In the genomic region with DNA sequence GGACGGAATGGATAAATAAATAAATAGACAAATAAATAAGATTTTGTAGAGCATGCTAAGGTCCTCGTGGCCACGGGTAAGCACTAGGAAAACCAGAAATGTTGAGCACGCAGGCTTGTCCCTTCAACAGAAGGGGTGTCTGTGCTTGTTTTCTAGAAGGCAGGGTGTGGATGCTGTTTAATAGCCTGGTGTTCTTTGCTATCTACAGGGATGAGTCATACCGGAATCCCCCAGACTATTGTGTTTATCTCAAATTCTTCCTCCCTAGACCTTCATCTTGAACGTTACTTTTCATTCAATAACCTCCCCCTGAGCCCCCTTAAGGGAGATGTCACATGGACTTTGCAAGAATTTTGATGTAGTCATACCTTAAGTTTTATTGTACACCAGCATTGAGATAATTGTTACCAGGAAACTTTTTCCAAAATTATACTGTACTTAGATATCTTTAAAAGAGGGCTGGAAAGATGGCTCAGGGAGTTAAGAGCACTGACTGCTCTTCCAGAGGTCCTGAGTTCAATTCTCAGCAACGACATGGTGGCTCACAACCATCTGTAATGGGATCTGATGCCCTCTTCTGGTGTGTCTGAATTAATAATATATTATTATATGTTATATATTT, we compare ENCODE assay signal across 20 mouse cellular contexts. TPM values are rescaled to one million over a fixed set of nuclear protein-coding genes. Genes with fewer than 3 reads are reported as not detected.
DNase-seq lines count a peak whose midpoint lies in the region; TF ChIP-seq lines count a peak whose summit lies in the region.
"Had no signal": no experiment of that assay in that cellular context is flagged by ENCODE, and none has a peak within 500 bp of the region (broad histone marks: within the 10 kb centered on the region; RNA-seq: fewer than 3 reads in every experiment).

No protein-coding gene starts in this region.

- peaks cover 7% of the 10 kb centered on the region for H3K27me3 ChIP-seq in CH12.LX (replicated peaks)
- H3K27me3 ChIP-seq: embryonic facial prominence, embryonic 12.5 days; forebrain, embryonic 13.5 days; forebrain, embryonic 15.5 days had no signal

- TF ChIP-seq POLR2A in CH12.LX (IDR thresholded peaks at IDR 0.05; ENCODE audit: low read depth, low read length): no peak

- H3K9me3 ChIP-seq in CH12.LX (replicated peaks; ENCODE audit: low read length): no peaks in the 10 kb centered on the region
- H3K9me3 ChIP-seq: embryonic facial prominence, embryonic 10.5 days; embryonic facial prominence, embryonic 12.5 days; forebrain, embryonic 13.5 days; forebrain, embryonic 15.5 days had no signal

- H3K27ac ChIP-seq in CH12.LX (ENCODE audit: insufficient read depth, low read depth): no peak overlapping the region
- H3K27ac ChIP-seq: embryonic facial prominence, embryonic 10.5 days; embryonic facial prominence, embryonic 12.5 days; forebrain, embryonic 13.5 days; forebrain, embryonic 15.5 days had no signal

- no peak overlapping the region for H3K4me3 ChIP-seq in CH12.LX (replicated peaks in 1 of 3; ENCODE audit: low read depth in 2 of 3, low read length in 2 of 3, poor library complexity in 1 of 3)
- H3K4me3 ChIP-seq: embryonic facial prominence, embryonic 10.5 days; embryonic facial prominence, embryonic 12.5 days; forebrain, embryonic 13.5 days; forebrain, embryonic 15.5 days had no signal

- H3K36me3 ChIP-seq in CH12.LX (replicated peaks in 1 of 2; ENCODE audit: control insufficient read depth in 1 of 2, insufficient read depth in 1 of 2, low read length in 1 of 2): no peaks in the 10 kb centered on the region
- H3K36me3 ChIP-seq: embryonic facial prominence, embryonic 10.5 days; embryonic facial prominence, embryonic 12.5 days; forebrain, embryonic 15.5 days had no signal

- peaks cover 4 to 16% of the 10 kb centered on the region in 2 experiments; a peak in 2 of 4 replicates for H3K4me1 ChIP-seq in CH12.LX (ENCODE audit: control insufficient read depth in 1 of 2, insufficient read depth in 2 of 2)
- H3K4me1 ChIP-seq: embryonic facial prominence, embryonic 12.5 days had no signal

- TF ChIP-seq EP300 in CH12.LX (IDR thresholded peaks at IDR 0.05; ENCODE audit: low read length): peak; percentile 43; the same call in 1 of the 2 replicates

- no peaks in the 10 kb centered on the region for H3K79me2 ChIP-seq in CH12.LX (replicated peaks; ENCODE audit: control insufficient read depth, extremely low read depth, insufficient read depth, poor library complexity, severe bottlenecking)

- no peak for TF ChIP-seq RAD21 in CH12.LX (IDR thresholded peaks at IDR 0.05; ENCODE audit: low read depth, low read length)

- H3K9ac ChIP-seq in CH12.LX (ENCODE audit: insufficient read depth, low read depth): no peak overlapping the region
- H3K9ac ChIP-seq: embryonic facial prominence, embryonic 12.5 days; forebrain, embryonic 13.5 days; forebrain, embryonic 15.5 days; forebrain, postnatal 0 days had no signal

- in situ Hi-C loops in CH12.LX (cut with MboI; ENCODE audit: low pct_ligation_motif_present, low pct_unique_long_range_greater_than_20kb, low sequenced_read_pairs): no loop called here

- H3K4me2 ChIP-seq in CH12.LX (ENCODE audit: insufficient read depth, low read depth, poor library complexity, severe bottlenecking): no peak overlapping the region
- H3K4me2 ChIP-seq: embryonic facial prominence, embryonic 12.5 days; forebrain, embryonic 13.5 days; forebrain, embryonic 15.5 days had no signal

- dilution Hi-C loops in CH12.LX (cut with MboI; ENCODE audit: extremely low pct_ligation_motif_present, extremely low pct_unique_long_range_greater_than_20kb, low sequenced_read_pairs): no loop called here

- no peak for TF ChIP-seq CTCF in CH12.LX (conservative IDR thresholded peaks at IDR 0.05 in 1 of 2, IDR thresholded peaks at IDR 0.05 in 1 of 2; ENCODE audit: low read depth in 2 of 2, low read length in 2 of 2)

- DNase-seq in 416B (ENCODE audit: low read depth): peak; percentile 42
- no peak for DNase-seq in CH12.LX (ENCODE audit: extremely low read depth)
- peak; percentile 15 for DNase-seq in NIH3T3 (ENCODE audit: low read depth)
- DNase-seq in left cerebral cortex, adult 9 months (ENCODE audit: low spot score in 2 of 2): no peak
- DNase-seq in urinary bladder, postnatal 4 days (ENCODE audit: low spot score in 2 of 2): no peak
- DNase-seq in heart, adult 9 months (ENCODE audit: low spot score in 2 of 2): no peak
- no peak for DNase-seq in cerebellum, adult 11-12 months
- DNase-seq: adrenal gland, adult 2 months; adrenal gland, postnatal 10 days; adrenal gland, postnatal 25 days; cerebellum, adult 11 months; cerebellum, adult 2 months; cerebellum, adult 9-10 months; cerebellum, postnatal 25 days; forebrain, postnatal 0 days had no signal

TF ChIP-seq in CH12.LX, 34 proteins besides CTCF, POLR2A, EP300 and RAD21:
- TF ChIP-seq MAZ (IDR thresholded peaks at IDR 0.05; ENCODE audit: low read depth, low read length) (no peak), JUND (conservative IDR thresholded peaks at IDR 0.05; ENCODE audit: low read depth, low read length) (peak; percentile 54; the same call in 1 of the 2 replicates), IRF4 (IDR thresholded peaks at IDR 0.05; ENCODE audit: low read depth, low read length) (peak; percentile 46; the same call in 1 of the 2 replicates)

RNA-seq across cellular contexts. Expression of a gene that starts 10.4 kb away (rescaled TPM):
- total RNA-seq in CH12.LX (2012; rRNA removed) (0.42 TPM in 1 of 2 replicates, not detected in the other), CH12.LX (2014; rRNA removed) (0.46 and 0.63 TPM in 2 replicates)
- 0.38 TPM in 1 of 2 replicates, not detected in the other for polyA plus RNA-seq in CH12.LX (2012; ENCODE audit: insufficient read length, low read depth)
- total RNA-seq: adrenal gland, postnatal 25 days had no signal
- polyA plus RNA-seq: adrenal gland, adult 2 months; CD4-positive, CD25-positive, alpha-beta regulatory T cell, adult 4 months had no signal

RNA-seq across cellular contexts. Expression of a gene that starts 12.7 kb away (rescaled TPM):
- total RNA-seq in CH12.LX (2012; rRNA removed) (15.4 and 16.6 TPM in 2 replicates), CH12.LX (2014; rRNA removed) (10.2 and 11.5 TPM in 2 replicates)
- polyA plus RNA-seq in CH12.LX (2012; ENCODE audit: insufficient read length, low read depth): 24.7 and 27.4 TPM in 2 replicates

RNA-seq across cellular contexts. Expression of a gene that starts 35.3 kb away (rescaled TPM):
- total RNA-seq in CH12.LX (2012; rRNA removed) (0.08 and 0.13 TPM in 2 replicates), CH12.LX (2014; rRNA removed) (0.23 and 0.35 TPM in 2 replicates)
- polyA plus RNA-seq in CH12.LX (2012; ENCODE audit: insufficient read length, low read depth): 0.15 and 0.20 TPM in 2 replicates
- polyA plus RNA-seq: CD4-positive, CD25-positive, alpha-beta regulatory T cell, adult 4 months had no signal

Comparison
In these comparisons a context has a peak if more than half of its experiments do, and no peak if none do; other contexts are left out.
1. DNase-seq: peak in 416B (single experiment) and NIH3T3 (single experiment); none in CH12.LX (single experiment), left cerebral cortex, adult 9 months (0 of 2), urinary bladder, postnatal 4 days (0 of 2), heart, adult 9 months (0 of 2) and cerebellum, adult 11-12 months (single experiment).